Mouse (Mus musculus) heart, adult 2 months (tissue): ENCODE data around the gene Lrrc4c.

ENCODE experiments used
- CTCF ChIP-seq: fragments of 200-600 bp; IDR thresholded peaks from 2 replicates; pipeline ENCODE4 v1.8.1; 2022; ENCODE audit warnings: antibody characterized with exemption, mild to moderate bottlenecking, moderate library complexity
- POLR2A ChIP-seq: fragments of 200-500 bp; IDR thresholded peaks from 2 replicates; pipeline ENCODE4 v1.6.1; 2011; ENCODE audit warnings: mild to moderate bottlenecking, low read depth, low read length, control low read depth; ENCODE audit not compliant: insufficient read depth

- TF ChIP-seq CTCF (no peak), POLR2A (no peak)
Observed at GRCm38 (mm10) chr2:97369978-97370377, 1052.0 kb downstream of the Lrrc4c start.
